Mouse (Mus musculus) liver, embryonic 12.5 days (tissue): ENCODE measurements around the gene Ndufa10. TPM values are rescaled to one million over a fixed set of nuclear protein-coding genes. Genes with fewer than 3 reads are reported as not detected.

Experiments
- ATAC-seq: fragments of 200-750 bp; cut with Nextera tagmentation; 2 replicates; pipeline ENCODE4 v1.8.0; 2017; ENCODE audit warnings: moderate number of reproducible peaks, mild to moderate bottlenecking, moderate library complexity
- H3K27ac ChIP-seq: fragments of 300-500 bp; sonication (generic); 2 replicates; pipeline ENCODE4 v1.5.1; 2016; ENCODE audit warnings: mild to moderate bottlenecking
- H3K27me3 ChIP-seq: fragments of 300-500 bp; sonication (generic); replicated peaks from 2 replicates; pipeline ENCODE4 v1.6.1; 2016; ENCODE audit warnings: mild to moderate bottlenecking, moderate library complexity
- H3K36me3 ChIP-seq: fragments of 300-500 bp; sonication (generic); 2 replicates; pipeline ENCODE4 v1.6.1; 2016; ENCODE audit warnings: mild to moderate bottlenecking, moderate library complexity
- H3K4me1 ChIP-seq: fragments of 300-500 bp; sonication (generic); 2 replicates; pipeline ENCODE4 v1.6.1; 2016
- H3K4me2 ChIP-seq: fragments of 300-500 bp; sonication (generic); 2 replicates; pipeline ENCODE4 v1.6.1; 2016; ENCODE audit warnings: mild to moderate bottlenecking, moderate library complexity
- H3K4me3 ChIP-seq: fragments of 300-500 bp; sonication (generic); 2 replicates; pipeline ENCODE4 v1.5.1; 2016; ENCODE audit warnings: mild to moderate bottlenecking, moderate library complexity
- H3K9ac ChIP-seq: fragments of 300-500 bp; sonication (generic); 2 replicates; pipeline ENCODE4 v1.6.1; 2016; ENCODE audit warnings: mild to moderate bottlenecking, moderate library complexity
- H3K9me3 ChIP-seq: fragments of 300-500 bp; sonication (generic); replicated peaks from 2 replicates; pipeline ENCODE4 v1.6.1; 2016; ENCODE audit warnings: mild to moderate bottlenecking, moderate library complexity
- WGBS: fragments of 180-500 bp; shearing (Covaris S2); methylation state at CpG from one replicate; pipeline ENCODE4 v1.1.7; 2016; ENCODE audit not compliant: insufficient replicate concordance; 5-methylcytosine and 5-hydroxymethylcytosine counted together
- polyA plus RNA-seq: library from polyadenylated mRNA; unstranded; fragments of >200 nt; fragmentation: Nextera tagmentation; extraction: Ambion mirVana; gene quantifications from 2 replicates; pipeline ENCODE4 v1.2.1, GENCODE M21; 2016

Ndufa10 gene
- polyA plus RNA-seq, 1 experiment from 2014 or later, result 179 TPM

DNA sequence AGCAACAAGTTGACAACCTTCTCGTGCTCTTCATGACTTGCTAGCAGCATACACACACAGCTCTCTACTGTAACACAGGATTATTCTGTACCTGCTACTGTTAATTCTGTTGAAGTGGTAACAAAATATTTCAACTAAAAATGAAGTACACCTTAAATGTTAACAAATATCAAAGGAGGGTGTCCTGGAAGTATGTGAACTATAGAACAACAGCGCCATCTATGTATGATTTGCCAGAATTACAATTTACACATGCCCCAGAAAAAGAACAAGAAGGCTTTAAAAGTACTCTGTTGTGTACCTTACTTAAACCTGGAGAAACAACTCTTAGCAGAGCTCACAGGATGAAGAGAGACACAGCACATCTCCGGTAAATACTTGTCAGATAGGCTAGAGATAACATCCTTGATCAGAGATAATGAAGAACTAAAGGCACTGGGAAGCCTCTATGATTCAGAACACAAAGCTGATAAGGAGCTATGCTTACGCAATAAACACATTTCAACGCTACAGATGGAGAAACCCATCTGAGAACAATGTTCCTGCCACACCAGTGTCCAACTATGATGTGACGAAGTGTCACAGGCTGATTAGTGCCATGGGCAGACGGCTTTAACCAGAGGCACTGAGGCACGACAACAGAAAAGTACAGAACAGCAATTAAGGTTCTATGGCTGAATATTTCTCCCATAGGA is 19.8 kb downstream of the Ndufa10 start:
- Histone ChIP-seq H3K36me3 (peaks cover 95% of the 10 kb centered on the region), H3K4me1 (no peaks in the 10 kb centered on the region), H3K4me3 (no peak overlapping the region), H3K27me3 (no peaks in the 10 kb centered on the region), H3K27ac (no peak overlapping the region), H3K9me3 (no peaks in the 10 kb centered on the region), H3K9ac (no peak overlapping the region), H3K4me2 (no peak overlapping the region)
- WGBS, result 61% methylated on average over 8 of the region's 8 CpGs
- no peak for ATAC-seq

DNA sequence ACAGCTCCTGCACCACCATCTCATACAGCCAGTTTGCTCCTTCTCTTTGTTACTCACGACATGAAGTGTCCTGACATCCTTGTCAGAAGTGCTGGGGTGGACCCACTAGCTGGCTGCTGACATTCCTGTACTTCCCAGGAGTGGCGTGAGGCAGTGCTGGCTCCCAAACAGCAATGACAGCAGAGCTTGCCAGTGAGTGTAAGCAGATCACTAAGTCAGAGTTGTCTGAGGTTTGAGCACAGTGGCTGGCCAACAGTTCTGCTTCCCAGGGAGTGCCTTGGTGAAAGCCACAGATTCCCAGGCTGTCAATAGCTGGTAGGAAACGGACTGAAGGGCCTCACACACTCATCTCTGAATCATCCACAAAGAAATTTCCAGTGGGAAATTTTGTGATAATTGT is 25.4 kb downstream of the Ndufa10 start:
- no peaks in the 10 kb centered on the region for H3K4me1 ChIP-seq
- no peak overlapping the region for H3K27ac ChIP-seq
- H3K9me3 ChIP-seq, result no peaks in the 10 kb centered on the region
- H3K36me3 ChIP-seq, result peaks cover 97% of the 10 kb centered on the region
- H3K4me3 ChIP-seq, result no peak overlapping the region
- no peak for ATAC-seq
- H3K27me3 ChIP-seq, result no peaks in the 10 kb centered on the region
- WGBS, result 69% methylated on average over 3 of the region's 3 CpGs
- no peak overlapping the region for H3K9ac ChIP-seq
- no peak overlapping the region for H3K4me2 ChIP-seq

- no peak overlapping the region for H3K4me3 ChIP-seq
- peaks cover 82% of the 10 kb centered on the region for H3K36me3 ChIP-seq
- peaks cover 26% of the 10 kb centered on the region for H3K4me1 ChIP-seq
- ATAC-seq, result peak; percentile 94
- no peak overlapping the region for H3K9ac ChIP-seq
- H3K27me3 ChIP-seq, result no peaks in the 10 kb centered on the region
- H3K27ac ChIP-seq, result no peak overlapping the region
- no peaks in the 10 kb centered on the region for H3K9me3 ChIP-seq
- H3K4me2 ChIP-seq, result no peak overlapping the region
- WGBS, result 25% methylated on average over 6 of the region's 6 CpGs
Measured at GRCm38 (mm10) chr1:92441453-92442063, 32.1 kb downstream of the Ndufa10 start.

GRCm38 (mm10) chr1:92440066-92440750 is 33.5 kb downstream of the Ndufa10 start:
- H3K27ac ChIP-seq, result no peak overlapping the region
- 80% methylated on average over 9 of the region's 9 CpGs for WGBS
- H3K9ac ChIP-seq, result no peak overlapping the region
- peaks cover 70% of the 10 kb centered on the region for H3K36me3 ChIP-seq
- H3K4me3 ChIP-seq, result no peak overlapping the region
- H3K4me1 ChIP-seq, result peaks cover 26% of the 10 kb centered on the region
- no peak for ATAC-seq
- H3K4me2 ChIP-seq, result no peak overlapping the region
- H3K9me3 ChIP-seq, result no peaks in the 10 kb centered on the region
- no peaks in the 10 kb centered on the region for H3K27me3 ChIP-seq

DNA sequence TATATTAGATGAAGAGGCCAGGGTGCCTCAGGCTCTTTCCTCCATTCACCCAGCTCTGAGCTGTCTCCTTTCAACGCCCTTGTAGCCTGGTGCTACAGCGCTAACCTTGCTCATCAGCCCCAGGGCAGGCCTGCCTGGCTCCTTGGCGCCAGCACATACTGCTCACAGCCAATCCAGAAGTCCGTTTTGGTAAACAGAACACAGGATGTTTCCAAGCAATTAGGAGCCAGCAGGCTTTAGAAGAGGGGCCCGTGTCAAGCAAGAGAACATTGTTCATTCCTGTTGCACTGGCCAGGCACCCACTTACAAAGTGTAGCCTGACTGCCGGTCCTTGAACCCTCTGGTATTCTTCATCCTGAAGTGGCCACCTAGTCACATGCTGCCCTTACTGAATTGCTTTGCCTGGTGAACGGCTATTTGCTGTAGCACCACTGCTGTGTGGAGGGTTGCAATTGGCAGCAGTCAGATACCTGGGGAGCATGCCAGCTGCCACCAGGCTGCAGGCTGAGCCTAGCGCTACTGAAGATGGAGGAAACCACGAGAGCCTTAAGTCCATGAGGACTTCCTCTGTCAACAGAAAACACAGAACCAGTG is 35.9 kb downstream of the Ndufa10 start:
- WGBS, result 54% methylated on average over 9 of the region's 9 CpGs
- no peak overlapping the region for H3K27ac ChIP-seq
- no peak for ATAC-seq
- no peak overlapping the region for H3K4me3 ChIP-seq
- H3K36me3 ChIP-seq, result peaks cover 47% of the 10 kb centered on the region
- no peaks in the 10 kb centered on the region for H3K9me3 ChIP-seq
- no peak overlapping the region for H3K4me2 ChIP-seq
- no peak overlapping the region for H3K9ac ChIP-seq
- peaks cover 26% of the 10 kb centered on the region for H3K4me1 ChIP-seq
- H3K27me3 ChIP-seq, result no peaks in the 10 kb centered on the region

DNA sequence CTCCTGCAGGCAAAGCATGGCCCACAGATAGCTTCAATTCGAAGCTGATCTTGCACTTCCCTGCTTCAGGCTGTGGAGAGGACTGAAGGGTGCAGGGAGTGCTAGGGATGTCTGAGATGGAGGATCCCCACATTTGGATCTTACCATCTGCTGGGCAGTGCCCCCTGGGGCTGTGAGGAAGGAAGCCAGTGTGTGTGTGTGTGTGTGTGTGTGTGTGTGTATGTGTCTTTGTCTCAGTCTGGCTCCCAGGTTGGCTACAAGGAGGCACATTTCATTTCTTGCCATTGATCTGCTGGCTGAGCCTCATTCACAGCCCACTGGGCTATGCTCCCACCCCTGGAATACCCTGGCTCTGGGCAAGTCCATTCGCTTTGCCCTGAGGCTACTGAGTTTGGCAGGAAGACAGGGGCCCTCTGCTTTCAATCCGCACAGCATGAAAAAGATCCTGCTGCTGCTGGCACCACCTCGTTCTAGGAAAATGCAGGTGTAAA is 36.8 kb downstream of the Ndufa10 start:
- H3K27ac ChIP-seq, result no peak overlapping the region
- H3K4me3 ChIP-seq, result no peak overlapping the region
- peaks cover 38% of the 10 kb centered on the region for H3K36me3 ChIP-seq
- ATAC-seq, result no peak
- H3K9me3 ChIP-seq, result no peaks in the 10 kb centered on the region
- 70% methylated on average over 4 of the region's 4 CpGs for WGBS
- no peak overlapping the region for H3K9ac ChIP-seq
- peaks cover 18% of the 10 kb centered on the region for H3K4me1 ChIP-seq
- H3K27me3 ChIP-seq, result no peaks in the 10 kb centered on the region
- H3K4me2 ChIP-seq, result no peak overlapping the region

- peaks cover 11% of the 10 kb centered on the region; the same call in 1 of the 2 replicates for H3K4me1 ChIP-seq
- no peak overlapping the region for H3K9ac ChIP-seq
- ATAC-seq, result no peak
- no peak overlapping the region for H3K27ac ChIP-seq
- 77% methylated on average over 1 of the region's 1 CpGs for WGBS
- peaks cover 22% of the 10 kb centered on the region for H3K36me3 ChIP-seq
- H3K9me3 ChIP-seq, result no peaks in the 10 kb centered on the region
- H3K4me3 ChIP-seq, result no peak overlapping the region
- H3K4me2 ChIP-seq, result no peak overlapping the region
- H3K27me3 ChIP-seq, result no peaks in the 10 kb centered on the region
Measured at GRCm38 (mm10) chr1:92434986-92435385, 38.7 kb downstream of the Ndufa10 start.

DNA sequence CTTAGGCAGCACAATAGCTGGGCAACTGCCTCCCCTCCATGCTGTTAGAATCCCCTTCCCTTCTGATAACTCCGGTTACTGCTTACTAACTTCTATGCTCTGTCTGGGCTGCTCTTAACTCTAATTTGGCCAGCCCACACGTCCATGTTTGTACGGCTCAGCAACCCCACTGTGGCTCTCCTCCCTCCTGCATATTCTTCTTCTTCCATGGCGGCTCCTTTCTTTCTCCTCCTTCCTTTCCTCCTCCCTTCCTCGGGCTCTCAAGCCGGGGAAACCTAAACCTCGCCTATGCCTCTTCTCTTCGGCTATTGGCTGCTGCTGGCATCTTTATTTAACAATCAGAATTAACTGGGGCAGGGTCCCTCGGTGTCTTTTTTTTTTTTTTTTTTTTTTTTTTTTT is 40.9 kb downstream of the Ndufa10 start:
- Histone ChIP-seq H3K4me3 (no peak overlapping the region), H3K36me3 (no peaks in the 10 kb centered on the region), H3K27ac (no peak overlapping the region), H3K4me1 (no peaks in the 10 kb centered on the region), H3K27me3 (no peaks in the 10 kb centered on the region), H3K9me3 (no peaks in the 10 kb centered on the region; the same call in 1 of the 2 replicates), H3K4me2 (no peak overlapping the region), H3K9ac (no peak overlapping the region)
- 65% methylated on average over 9 of the region's 9 CpGs for WGBS
- ATAC-seq, result no peak

- Histone ChIP-seq H3K4me2 (no peak overlapping the region), H3K27me3 (no peaks in the 10 kb centered on the region), H3K9me3 (no peaks in the 10 kb centered on the region; the same call in 1 of the 2 replicates), H3K4me3 (no peak overlapping the region), H3K9ac (no peak overlapping the region), H3K4me1 (no peaks in the 10 kb centered on the region), H3K27ac (no peak overlapping the region), H3K36me3 (no peaks in the 10 kb centered on the region)
- WGBS, result 65% methylated on average over 4 of the region's 4 CpGs
- ATAC-seq, result no peak
Measured at GRCm38 (mm10) chr1:92432098-92432497, 41.6 kb downstream of the Ndufa10 start.

DNA sequence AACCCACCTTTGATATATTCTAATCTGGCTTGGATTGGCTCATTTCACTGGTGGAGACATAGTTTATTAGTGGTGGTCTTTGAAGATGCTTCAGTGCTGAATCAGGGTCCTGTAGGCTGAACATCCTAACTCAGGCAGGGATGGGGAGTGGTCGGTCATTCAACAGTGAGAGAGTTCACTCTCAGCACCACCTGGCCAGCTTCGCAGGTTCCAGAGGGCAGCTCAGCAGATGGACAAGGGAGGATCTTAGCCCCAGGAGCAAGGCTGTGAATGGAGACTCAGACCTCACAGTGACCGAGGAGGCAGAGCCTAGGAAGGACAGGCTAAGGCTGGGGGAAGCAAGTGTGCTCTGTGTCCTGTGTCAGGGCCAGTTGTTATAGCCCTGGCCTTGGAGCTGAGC is 42.2 kb downstream of the Ndufa10 start:
- ATAC-seq, result no peak
- no peak overlapping the region for H3K4me2 ChIP-seq
- H3K27ac ChIP-seq, result no peak overlapping the region
- H3K4me1 ChIP-seq, result no peaks in the 10 kb centered on the region
- H3K36me3 ChIP-seq, result no peaks in the 10 kb centered on the region
- H3K9me3 ChIP-seq, result no peaks in the 10 kb centered on the region; the same call in 1 of the 2 replicates
- no peaks in the 10 kb centered on the region for H3K27me3 ChIP-seq
- 59% methylated on average over 3 of the region's 3 CpGs for WGBS
- H3K9ac ChIP-seq, result no peak overlapping the region
- H3K4me3 ChIP-seq, result no peak overlapping the region

DNA sequence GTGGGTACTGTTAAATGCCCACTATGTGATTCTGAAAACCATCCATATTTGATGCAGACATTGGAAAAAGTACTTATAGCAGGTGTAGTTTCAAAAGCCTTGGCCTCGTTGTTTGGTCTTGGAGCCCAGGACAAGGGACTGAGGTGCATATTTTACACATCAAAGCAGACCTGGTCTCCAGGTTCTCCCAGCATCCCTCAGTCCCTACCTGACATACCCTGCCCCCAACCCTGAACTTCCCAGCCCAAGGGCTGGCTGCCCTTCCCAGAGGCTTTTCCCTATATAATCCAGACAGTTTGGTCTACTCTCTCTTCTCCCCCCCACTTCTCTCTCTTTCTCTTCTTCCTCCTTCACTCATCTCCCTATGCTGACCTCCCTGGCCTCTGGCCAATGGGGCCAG is 42.7 kb downstream of the Ndufa10 start:
- no peak overlapping the region for H3K9ac ChIP-seq
- no peak overlapping the region for H3K4me2 ChIP-seq
- H3K9me3 ChIP-seq, result no peaks in the 10 kb centered on the region; the same call in 1 of the 2 replicates
- H3K27me3 ChIP-seq, result no peaks in the 10 kb centered on the region
- H3K36me3 ChIP-seq, result no peaks in the 10 kb centered on the region
- WGBS, result 77% methylated on average over 1 of the region's 1 CpGs
- no peak overlapping the region for H3K27ac ChIP-seq
- ATAC-seq, result no peak
- H3K4me3 ChIP-seq, result no peak overlapping the region
- no peaks in the 10 kb centered on the region for H3K4me1 ChIP-seq

DNA sequence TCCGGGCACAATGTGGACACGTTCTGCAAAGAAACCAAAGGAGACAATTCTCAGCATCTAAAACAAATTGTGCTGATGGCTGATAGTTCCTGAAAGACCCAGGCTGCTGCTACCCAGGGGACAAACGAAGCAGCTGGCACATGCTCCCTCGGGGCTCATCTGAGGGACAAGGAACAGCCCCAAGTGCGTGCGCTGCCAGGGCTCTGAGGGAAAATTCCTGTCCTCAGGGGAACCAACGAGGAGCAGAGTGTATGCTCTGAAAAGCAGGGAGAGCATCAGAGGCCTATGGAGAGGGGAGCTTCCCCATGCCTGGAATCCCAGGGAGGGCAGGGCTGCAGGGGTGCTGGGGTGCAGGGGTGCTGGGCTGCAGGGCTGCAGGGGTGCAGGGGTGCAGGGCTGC is 48.9 kb downstream of the Ndufa10 start:
- Histone ChIP-seq H3K27ac (no peak overlapping the region), H3K9me3 (no peaks in the 10 kb centered on the region; the same call in 1 of the 2 replicates), H3K4me1 (no peaks in the 10 kb centered on the region), H3K36me3 (no peaks in the 10 kb centered on the region), H3K27me3 (no peaks in the 10 kb centered on the region), H3K4me3 (no peak overlapping the region), H3K9ac (no peak overlapping the region), H3K4me2 (no peak overlapping the region)
- ATAC-seq, result no peak
- 57% methylated on average over 7 of the region's 7 CpGs for WGBS
